Comparison of ENCODE assay signal across 7 mouse cellular contexts in genomic region chr11:61578541-61578982, GRCm38 (mm10). TPM values are rescaled to one million over a fixed set of nuclear protein-coding genes. Genes with fewer than 3 reads are reported as not detected.
DNase-seq lines count a peak whose midpoint lies in the region; ATAC-seq and TF ChIP-seq lines count a peak whose summit lies in the region.

No protein-coding gene starts in this region.

- WGBS in lung, adult 2 months: 3% methylated on average over 17 of the region's 17 CpGs
- 1% methylated on average over 17 of the region's 17 CpGs for whole genome bisulfite sequencing in midbrain, embryonic 12.5 days

- H3K9ac ChIP-seq in midbrain, embryonic 12.5 days (replicated peaks): peak overlapping the region; percentile 93

- 0 out of 2 replicates have a peak, but pooled peaks have one; percentile 7 for ATAC-seq in midbrain, embryonic 12.5 days (ENCODE audit: low FRiP score, low read depth)

- peak overlapping the region; percentile 89 for H3K27ac ChIP-seq in midbrain, embryonic 12.5 days (replicated peaks)

- H3K27me3 ChIP-seq in midbrain, embryonic 12.5 days: 0 out of 2 replicates have a peak, but pooled peaks cover 5% of the 10 kb centered on the region

- TF ChIP-seq CTCF in lung, adult 2 months (IDR thresholded peaks at IDR 0.05; ENCODE audit: insufficient read depth, low read length): no peak

- peak; percentile 63 for DNase-seq in lung, adult 2 months
- DNase-seq in lung, postnatal 4 days: no peak
- peak; percentile 56 for DNase-seq in embryo, embryonic 11 days
- DNase-seq in induced T-regulatory cell, adult 2 months (ENCODE audit: low read depth): peak; percentile 32
- DNase-seq in frontal cortex, postnatal 36 days (ENCODE audit: low spot score in 2 of 2): no peak
- no peak for DNase-seq in left cerebral cortex, adult 8-10 months (ENCODE audit: low spot score in 2 of 2)

- peaks cover 6% of the 10 kb centered on the region; the same call in 1 of the 2 replicates for H3K9me3 ChIP-seq in midbrain, embryonic 12.5 days

- peak overlapping the region; percentile 86 for H3K4me2 ChIP-seq in midbrain, embryonic 12.5 days (replicated peaks)

- H3K4me1 ChIP-seq in lung, adult 2 months (ENCODE audit: control insufficient read depth, insufficient read depth, low read length): peaks cover 4% of the 10 kb centered on the region; the same call in 1 of the 2 replicates
- peaks cover 12% of the 10 kb centered on the region for H3K4me1 ChIP-seq in midbrain, embryonic 12.5 days

- H3K4me3 ChIP-seq in lung, adult 2 months (replicated peaks; ENCODE audit: extremely low read depth, low read depth, low read length): peak overlapping the region; percentile 70
- peak overlapping the region; percentile 93 for H3K4me3 ChIP-seq in midbrain, embryonic 12.5 days

- H3K36me3 ChIP-seq in midbrain, embryonic 12.5 days: 0 out of 2 replicates have a peak, but pooled peaks cover 6% of the 10 kb centered on the region

- no peak for TF ChIP-seq POLR2A in lung, adult 2 months (IDR thresholded peaks at IDR 0.05; ENCODE audit: borderline replicate concordance, extremely low read depth, low read depth, low read length)

RNA-seq across cellular contexts. Expression of gene Epn2, which starts 0.9 kb away (rescaled TPM):
- 74.0 and 84.5 TPM in 2 replicates for polyA plus RNA-seq in lung, adult 2 months (2012; rRNA removed)
- polyA plus RNA-seq in midbrain, embryonic 12.5 days (2016; fragmentation: Nextera tagmentation; extraction: Ambion mirVana): 34.3 and 39.0 TPM in 2 replicates
- total RNA-seq in left cerebral cortex, adult 8-10 months (2022): 100 to 1,000 TPM; 101 to 118 (median 107) TPM

Comparison
In these comparisons a context has a peak if more than half of its experiments do, and no peak if none do; other contexts are left out.
1. DNase-seq: peak in lung, adult 2 months (single experiment), embryo, embryonic 11 days (single experiment) and induced T-regulatory cell, adult 2 months (single experiment); none in lung, postnatal 4 days (0 of 2), frontal cortex, postnatal 36 days (0 of 2) and left cerebral cortex, adult 8-10 months (0 of 2).